Mouse (Mus musculus) ES-Bruce4 (cell line): ENCODE results near the gene Epha3.

Experiments used
- CTCF ChIP-seq: IDR thresholded peaks from one replicate; pipeline ENCODE4 v1.8.1; 2011; ENCODE audit warnings: low read depth, low read length
- POLR2A ChIP-seq: IDR thresholded peaks from one replicate; pipeline ENCODE4 v1.8.1; 2011; ENCODE audit warnings: low read length; ENCODE audit not compliant: insufficient read depth

DNA sequence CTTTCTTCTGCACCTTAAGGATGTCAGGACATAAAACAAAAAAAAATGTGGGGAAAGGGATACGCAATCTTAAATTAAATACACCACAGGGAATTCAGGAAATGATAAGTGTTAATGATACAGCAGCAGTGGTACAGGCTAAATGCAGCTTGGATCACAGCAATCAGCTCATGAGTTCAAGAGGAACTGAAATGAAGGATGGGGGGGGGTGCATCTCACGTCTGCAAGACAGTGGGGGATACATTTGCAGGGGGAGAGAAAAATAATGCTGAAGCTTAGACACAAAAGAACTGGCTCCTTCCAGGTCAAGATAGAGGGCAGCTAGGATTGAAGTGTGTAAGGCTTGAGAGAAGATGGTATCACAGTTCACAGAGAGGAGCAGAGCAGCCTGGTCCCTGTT lies 42.8 kb downstream of the Epha3 start:
- no peak for TF ChIP-seq POLR2A
- no peak for TF ChIP-seq CTCF
